Mouse (Mus musculus) mouse embryonic stem cell (cell line): ENCODE measurements at regions not wholly inside any gene's neighbourhood (a gene's known extent, or its start where the extent isn't known, plus 50 kb on each side); places are given as distances from the start of the nearest gene placed in this dataset.

Experiments used
- in situ Hi-C, 2 experiments: fragments of 300-500 bp; cut with MboI; formaldehyde crosslinking; loops; 1 replicate in 1 of 2; 3 replicates in 1 of 2; pipeline ENCODE4 v1.14.3; 2019 to 2020; ENCODE audit warnings: low sequenced_read_pairs in 2 of 2, low pct_unique_long_range_greater_than_20kb in 1 of 2, mixed read lengths in 1 of 2; ENCODE audit not compliant: unreplicated experiment in 1 of 2

DNA sequence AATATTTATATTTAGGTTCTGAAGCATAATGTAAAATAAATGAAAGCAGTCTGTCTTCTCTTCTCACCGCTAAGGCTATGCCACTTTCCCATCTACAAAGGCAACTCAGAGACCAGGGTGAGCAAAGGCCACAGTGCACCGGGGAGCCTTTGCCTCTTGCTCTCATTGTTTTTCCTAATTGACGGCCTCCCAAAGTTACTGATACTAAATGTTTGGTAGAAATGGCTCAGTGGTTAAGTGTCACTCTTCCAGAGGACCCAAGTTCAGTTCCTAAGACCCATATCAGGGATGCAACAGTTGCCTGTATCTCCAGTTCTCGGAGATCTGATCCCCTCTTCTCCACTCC, 159.5 kb upstream of the Arl4c start:
- in situ Hi-C loops: no loop called here

- in situ Hi-C loops: no loop called here
These were observed 163.4 kb upstream of the Arl4c start for GRCm38 (mm10) chr1:88865436-88865835.

DNA sequence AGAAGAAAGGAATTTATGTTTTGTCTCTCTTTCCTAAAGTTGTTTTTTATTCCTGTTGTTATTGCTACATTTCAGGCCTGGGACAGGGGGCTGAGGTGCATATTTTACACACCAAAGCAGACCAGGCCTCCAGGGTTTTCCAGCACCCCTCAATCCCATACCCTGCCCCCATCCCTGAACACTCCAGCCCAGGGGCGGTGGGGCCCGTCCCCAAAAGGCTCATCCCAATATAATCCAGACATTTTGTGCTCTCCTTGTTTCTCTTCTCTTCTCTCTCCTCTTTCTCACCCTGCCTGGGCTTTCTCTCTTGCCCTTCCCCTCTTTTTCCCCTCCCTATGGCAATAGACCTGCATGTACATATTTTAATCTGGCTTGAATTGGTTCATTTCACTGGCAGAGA, 164.6 kb upstream of the Arl4c start:
- in situ Hi-C loops: no loop called here

DNA sequence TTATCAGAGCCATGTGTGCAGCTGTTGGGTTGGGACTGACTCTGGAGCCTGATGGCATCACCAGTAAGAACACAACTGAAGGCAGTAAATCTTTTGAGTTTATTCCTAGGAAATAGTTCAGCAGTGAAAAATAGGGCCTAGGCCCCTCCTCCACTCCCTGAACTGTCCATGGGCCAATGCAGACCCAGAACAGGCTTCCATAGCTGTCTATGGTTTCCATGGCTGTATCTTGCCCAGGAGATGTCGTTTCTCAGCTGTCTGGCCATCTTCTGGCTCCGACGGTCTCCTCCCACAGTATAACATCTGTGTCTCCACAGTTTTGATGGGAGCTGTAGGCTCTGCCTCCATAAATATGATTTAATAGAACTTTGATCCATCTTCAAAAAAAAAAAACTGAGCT, 165.1 kb upstream of the Arl4c start:
- in situ Hi-C loops: no loop called here

DNA sequence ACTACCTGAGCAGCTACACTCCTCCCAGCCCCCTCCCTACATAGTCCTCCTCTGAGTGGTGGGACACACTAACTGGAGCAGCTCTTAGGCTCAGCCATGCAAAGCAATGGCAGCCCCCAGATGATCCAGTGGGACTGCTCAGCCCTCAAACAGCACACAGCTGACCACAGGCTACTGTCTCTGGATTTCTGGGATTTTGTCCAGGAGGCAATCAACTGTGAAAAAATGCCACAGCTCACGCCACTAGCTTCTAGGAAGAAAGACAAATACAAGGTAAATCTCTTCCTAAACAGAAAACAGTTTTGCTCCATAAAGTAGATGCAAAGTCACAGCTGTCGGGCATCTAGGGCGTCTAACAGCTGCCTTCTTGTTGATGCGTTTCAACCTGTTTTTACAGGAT, 167.9 kb upstream of the Arl4c start:
- in situ Hi-C loops: no loop called here

DNA sequence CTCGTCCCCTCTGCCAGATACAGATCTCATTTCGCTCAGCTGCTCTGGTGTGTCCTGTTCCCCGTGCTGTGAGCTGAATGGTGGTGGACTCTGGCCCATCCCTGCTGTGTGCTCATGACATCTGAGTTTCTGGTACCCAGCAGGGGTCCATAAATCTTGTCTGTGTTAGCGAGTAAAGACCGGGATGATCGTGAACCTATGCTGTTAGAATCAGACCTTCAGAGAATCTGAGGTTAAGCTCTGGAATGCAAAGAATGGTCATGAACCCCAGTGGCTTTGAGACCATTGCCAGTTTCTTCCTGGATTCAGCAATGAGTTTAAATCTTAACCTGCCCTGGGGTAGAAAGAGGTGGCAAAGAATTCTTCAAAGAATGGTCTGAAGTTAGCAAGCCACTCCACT, 173.3 kb upstream of the Arl4c start:
- in situ Hi-C loops: no loop called here

- in situ Hi-C loops: no loop called here
These were observed 175.4 kb upstream of the Arl4c start for GRCm38 (mm10) chr1:88877441-88877840.

DNA sequence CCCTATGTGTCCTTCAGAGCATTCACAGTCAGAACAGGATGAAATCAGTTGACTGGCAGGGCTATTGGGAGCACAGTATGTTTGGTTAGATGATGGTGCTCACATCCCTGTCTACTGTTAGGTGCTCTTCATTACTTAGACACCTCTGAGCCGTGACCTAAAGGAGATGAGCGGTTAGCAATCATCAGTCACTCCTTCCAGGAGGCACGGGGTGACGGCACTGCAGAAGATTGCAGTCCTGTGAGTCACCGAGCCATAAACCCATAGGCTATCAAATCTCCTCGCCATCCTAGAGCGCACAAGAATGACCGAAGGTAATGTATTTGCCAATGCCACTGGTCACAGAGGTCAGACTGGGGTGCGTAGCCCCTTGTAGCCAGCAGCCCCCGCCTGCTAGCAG, 176.8 kb upstream of the Arl4c start:
- in situ Hi-C loops: no loop called here

- in situ Hi-C loops: no loop called here
These were observed 177.3 kb upstream of the Arl4c start for GRCm38 (mm10) chr1:88879367-88879766.

GRCm38 (mm10) chr1:88891041-88891440, 179.2 kb upstream of the Sh3bp4 start:
- in situ Hi-C loops: no loop called here

GRCm38 (mm10) chr1:88902426-88902825, 167.8 kb upstream of the Sh3bp4 start:
- in situ Hi-C loops: no loop called here

- in situ Hi-C loops: no loop called here
These were observed 162.3 kb upstream of the Sh3bp4 start for GRCm38 (mm10) chr1:88907766-88908463.

DNA sequence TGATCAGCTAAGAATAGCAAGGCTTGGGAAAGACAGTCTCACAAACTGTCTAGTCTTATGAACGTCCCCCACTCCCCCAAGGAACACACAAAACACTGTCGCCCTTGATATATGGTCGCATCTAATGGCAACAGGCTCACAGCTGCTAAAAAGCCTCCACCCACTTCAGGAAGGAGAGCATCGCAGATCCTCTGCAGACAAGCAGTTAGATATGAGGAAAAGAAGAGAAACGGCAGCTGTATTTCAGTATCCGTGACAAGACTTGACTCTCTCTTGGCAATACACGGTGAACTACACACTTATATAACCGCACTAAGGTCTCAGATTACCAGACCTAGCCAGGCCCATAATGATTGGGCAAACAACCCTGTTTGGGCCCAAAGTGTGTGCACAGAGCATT, 161.5 kb upstream of the Sh3bp4 start:
- in situ Hi-C loops: no loop called here

DNA sequence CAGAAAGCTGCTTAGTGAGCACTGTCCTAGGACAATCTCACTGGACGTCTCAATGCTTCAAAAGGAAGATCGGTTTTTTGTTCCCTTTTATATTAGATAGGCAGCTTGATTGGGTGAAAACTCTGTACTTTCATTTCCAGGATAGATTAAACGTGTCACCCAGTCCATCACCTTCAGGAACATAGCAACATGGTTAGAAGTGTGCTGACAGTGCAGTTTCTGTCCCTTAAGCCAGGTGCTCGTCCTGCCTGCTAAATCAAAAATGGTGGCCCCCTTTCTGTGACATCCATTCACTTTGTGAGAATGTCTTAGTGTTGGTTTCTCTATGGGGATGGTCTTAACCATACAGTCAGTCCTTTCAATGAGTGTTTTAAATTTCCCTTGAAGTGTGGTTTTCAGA, 160.9 kb upstream of the Sh3bp4 start:
- in situ Hi-C loops: no loop called here

- in situ Hi-C loops: no loop called here
These were observed 160.2 kb upstream of the Sh3bp4 start for GRCm38 (mm10) chr1:88909864-88910573.

DNA sequence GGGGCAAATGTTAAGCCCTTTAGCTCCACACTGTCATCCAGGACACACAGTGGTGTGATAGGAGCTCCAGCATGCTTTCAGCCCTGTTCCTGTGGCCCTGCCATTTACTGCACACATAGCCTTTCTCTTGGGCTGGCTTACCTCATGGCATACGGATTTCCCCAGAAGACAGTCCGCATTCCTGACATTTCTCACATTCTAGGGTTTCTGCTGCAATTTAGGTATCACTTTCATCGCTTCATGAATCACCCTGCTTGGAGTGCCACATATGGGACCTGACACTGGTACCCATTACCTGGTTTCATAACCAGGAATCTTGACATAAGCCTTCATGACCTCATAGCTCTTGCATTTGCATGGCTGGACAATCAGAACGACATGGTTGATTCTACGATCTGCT, 158.5 kb upstream of the Sh3bp4 start:
- in situ Hi-C loops: no loop called here

DNA sequence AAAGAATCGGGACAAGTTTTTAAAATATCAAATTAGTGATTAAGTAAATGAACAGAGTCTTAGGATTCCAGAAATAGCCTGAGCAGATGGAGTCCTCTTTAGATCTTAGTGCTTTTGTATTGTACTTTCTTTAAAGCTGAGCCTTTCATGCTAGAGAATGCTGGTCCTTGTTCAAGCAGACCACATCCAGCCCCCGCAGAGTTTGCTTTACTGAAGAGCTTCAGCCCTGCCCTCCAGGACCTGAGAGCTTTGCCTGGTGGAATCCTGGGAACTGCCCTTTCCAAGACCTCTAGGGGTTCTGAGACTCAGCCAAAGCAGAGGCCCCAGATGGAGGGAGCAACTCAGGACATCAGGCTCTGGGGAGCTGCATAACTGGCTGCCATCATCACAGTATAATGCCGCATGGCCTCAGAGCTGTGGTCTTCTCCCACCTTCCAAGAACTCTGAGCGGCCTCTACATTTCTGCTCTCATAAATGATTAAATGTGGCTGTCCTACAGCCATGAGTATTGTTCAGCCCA, 153.6 kb upstream of the Sh3bp4 start:
- in situ Hi-C loops: no loop called here

- in situ Hi-C loops: no loop called here
These were observed 148.8 kb upstream of the Sh3bp4 start for GRCm38 (mm10) chr1:88921401-88921800.

GRCm38 (mm10) chr1:88923791-88924581, 146.2 kb upstream of the Sh3bp4 start:
- in situ Hi-C loops: no loop called here
